Mouse (Mus musculus) neural tube, embryonic 14.5 days (tissue): ENCODE measurements at regions not wholly inside any gene's neighbourhood (a gene's known extent, or its start where the extent isn't known, plus 50 kb on each side); places are given as distances from the start of the nearest gene placed in this dataset.

Experiments
- ATAC-seq: fragments of 200-750 bp; cut with Nextera tagmentation; 2 replicates; pipeline ENCODE4 v1.8.0; 2017; ENCODE audit warnings: low read depth, mild to moderate bottlenecking, moderate TSS enrichment, moderate library complexity
- H3K27ac ChIP-seq: fragments of 300-500 bp; sonication (generic); 2 replicates; pipeline ENCODE4 v1.5.1; 2014; ENCODE audit warnings: low read depth, mild to moderate bottlenecking, control low read depth, low read length, moderate library complexity, mixed read lengths
- H3K27me3 ChIP-seq: fragments of 300-500 bp; sonication (generic); 2 replicates; pipeline ENCODE4 v1.6.1; 2014; ENCODE audit warnings: low read length; ENCODE audit not compliant: control insufficient read depth, insufficient read depth
- H3K36me3 ChIP-seq: fragments of 300-500 bp; sonication (generic); 2 replicates; pipeline ENCODE4 v1.6.1; 2014; ENCODE audit warnings: low read length, mixed read lengths; ENCODE audit not compliant: control insufficient read depth, insufficient read depth
- H3K4me1 ChIP-seq: fragments of 300-500 bp; sonication (generic); 2 replicates; pipeline ENCODE4 v1.6.1; 2014; ENCODE audit warnings: low read length; ENCODE audit not compliant: control insufficient read depth, insufficient read depth
- H3K4me2 ChIP-seq: fragments of 300-500 bp; sonication (generic); 2 replicates; pipeline ENCODE4 v1.6.1; 2014; ENCODE audit warnings: mild to moderate bottlenecking, low read depth, low read length, control low read depth
- H3K4me3 ChIP-seq: fragments of 300-500 bp; sonication (generic); 2 replicates; pipeline ENCODE4 v1.5.1; 2014; ENCODE audit warnings: low read depth, low read length, control low read depth, mixed read lengths
- H3K9ac ChIP-seq: fragments of 300-500 bp; sonication (generic); replicated peaks from 2 replicates; pipeline ENCODE4 v1.6.1; 2014; ENCODE audit warnings: low read depth, mild to moderate bottlenecking, control low read depth, low read length, mixed read lengths
- H3K9me3 ChIP-seq: fragments of 300-500 bp; sonication (generic); 2 replicates; pipeline ENCODE4 v1.6.1; 2016; ENCODE audit warnings: low read length; ENCODE audit not compliant: control insufficient read depth
- WGBS: fragments of 180-500 bp; shearing (Covaris S2); extraction: QIAGEN DNeasy Blood & Tissue Kit; methylation state at CpG from one replicate; pipeline ENCODE4 v1.1.7; 2014; 5-methylcytosine and 5-hydroxymethylcytosine counted together

- Histone ChIP-seq H3K27ac (no peak overlapping the region), H3K9me3 (no peaks in the 10 kb centered on the region), H3K4me3 (no peak overlapping the region), H3K4me1 (no peaks in the 10 kb centered on the region), H3K27me3 (no peaks in the 10 kb centered on the region), H3K4me2 (no peak overlapping the region), H3K36me3 (no peaks in the 10 kb centered on the region), H3K9ac (no peak overlapping the region)
- 96% methylated on average over 2 of the region's 2 CpGs for WGBS
- no peak for ATAC-seq
Measured at GRCm38 (mm10) chr10:37291639-37292495, 153.1 kb upstream of the Marcks start.

- Histone ChIP-seq H3K4me3 (no peak overlapping the region), H3K36me3 (no peaks in the 10 kb centered on the region), H3K9me3 (no peaks in the 10 kb centered on the region), H3K4me1 (no peaks in the 10 kb centered on the region), H3K4me2 (no peak overlapping the region), H3K27me3 (no peaks in the 10 kb centered on the region), H3K9ac (no peak overlapping the region), H3K27ac (no peak overlapping the region)
- no peak for ATAC-seq
- WGBS, result 93% methylated on average over 3 of the region's 3 CpGs
Measured at GRCm38 (mm10) chr10:37289964-37290704, 151.4 kb upstream of the Marcks start.

GRCm38 (mm10) chr10:37286305-37286704 is 147.6 kb upstream of the Marcks start:
- H3K4me2 ChIP-seq, result no peak overlapping the region
- H3K9me3 ChIP-seq, result no peaks in the 10 kb centered on the region
- no peaks in the 10 kb centered on the region for H3K36me3 ChIP-seq
- no peak overlapping the region for H3K27ac ChIP-seq
- ATAC-seq, result no peak
- 80% methylated on average over 5 of the region's 5 CpGs for WGBS
- no peaks in the 10 kb centered on the region for H3K4me1 ChIP-seq
- no peak overlapping the region for H3K9ac ChIP-seq
- H3K27me3 ChIP-seq, result no peaks in the 10 kb centered on the region
- H3K4me3 ChIP-seq, result no peak overlapping the region

- no peak overlapping the region for H3K4me3 ChIP-seq
- no peak overlapping the region for H3K9ac ChIP-seq
- no peak overlapping the region for H3K4me2 ChIP-seq
- H3K4me1 ChIP-seq, result no peaks in the 10 kb centered on the region
- no peaks in the 10 kb centered on the region for H3K27me3 ChIP-seq
- ATAC-seq, result no peak
- no peaks in the 10 kb centered on the region for H3K36me3 ChIP-seq
- H3K27ac ChIP-seq, result no peak overlapping the region
- no peaks in the 10 kb centered on the region for H3K9me3 ChIP-seq
Measured at GRCm38 (mm10) chr10:37282951-37283350, 144.2 kb upstream of the Marcks start.

- Histone ChIP-seq H3K4me3 (no peak overlapping the region), H3K9me3 (no peaks in the 10 kb centered on the region), H3K27me3 (no peaks in the 10 kb centered on the region), H3K27ac (no peak overlapping the region), H3K36me3 (no peaks in the 10 kb centered on the region), H3K4me2 (no peak overlapping the region), H3K4me1 (no peaks in the 10 kb centered on the region), H3K9ac (no peak overlapping the region)
- no peak for ATAC-seq
- 90% methylated on average over 4 of the region's 4 CpGs for WGBS
Measured at GRCm38 (mm10) chr10:37280823-37281222, 142.1 kb upstream of the Marcks start.

GRCm38 (mm10) chr10:37280150-37280820 is 141.6 kb upstream of the Marcks start:
- no peak overlapping the region for H3K4me3 ChIP-seq
- no peaks in the 10 kb centered on the region for H3K9me3 ChIP-seq
- no peaks in the 10 kb centered on the region for H3K27me3 ChIP-seq
- no peaks in the 10 kb centered on the region for H3K36me3 ChIP-seq
- H3K27ac ChIP-seq, result no peak overlapping the region
- H3K4me2 ChIP-seq, result no peak overlapping the region
- H3K4me1 ChIP-seq, result no peaks in the 10 kb centered on the region
- H3K9ac ChIP-seq, result no peak overlapping the region
- no peak for ATAC-seq
- 87% methylated on average over 6 of the region's 6 CpGs for WGBS

GRCm38 (mm10) chr10:37279316-37279715 is 140.6 kb upstream of the Marcks start:
- no peaks in the 10 kb centered on the region for H3K4me1 ChIP-seq
- no peak overlapping the region for H3K9ac ChIP-seq
- H3K27me3 ChIP-seq, result no peaks in the 10 kb centered on the region
- no peak overlapping the region for H3K4me3 ChIP-seq
- no peaks in the 10 kb centered on the region for H3K36me3 ChIP-seq
- 49% methylated on average over 1 of the region's 1 CpGs for WGBS
- no peak overlapping the region for H3K4me2 ChIP-seq
- no peak overlapping the region for H3K27ac ChIP-seq
- no peaks in the 10 kb centered on the region for H3K9me3 ChIP-seq
- no peak for ATAC-seq

GRCm38 (mm10) chr10:37275857-37276256 is 137.1 kb upstream of the Marcks start:
- ATAC-seq, result no peak
- Histone ChIP-seq H3K9me3 (no peaks in the 10 kb centered on the region), H3K9ac (no peak overlapping the region), H3K4me3 (no peak overlapping the region), H3K27me3 (no peaks in the 10 kb centered on the region), H3K27ac (no peak overlapping the region), H3K4me2 (no peak overlapping the region), H3K36me3 (no peaks in the 10 kb centered on the region), H3K4me1 (no peaks in the 10 kb centered on the region)
- 71% methylated on average over 1 of the region's 1 CpGs for WGBS

- whole genome bisulfite sequencing, result 63% methylated on average over 7 of the region's 7 CpGs
- Histone ChIP-seq H3K36me3 (no peaks in the 10 kb centered on the region), H3K4me3 (no peak overlapping the region), H3K4me1 (no peaks in the 10 kb centered on the region), H3K9ac (no peak overlapping the region), H3K27ac (no peak overlapping the region), H3K4me2 (no peak overlapping the region), H3K9me3 (no peaks in the 10 kb centered on the region), H3K27me3 (no peaks in the 10 kb centered on the region)
- ATAC-seq, result no peak
Measured at GRCm38 (mm10) chr10:37275271-37275670, 136.6 kb upstream of the Marcks start.
